Mouse (Mus musculus) heart, postnatal 0 days (tissue): ENCODE results near the gene Foxp1. TPM values are rescaled to one million over a fixed set of nuclear protein-coding genes. Genes with fewer than 3 reads are reported as not detected.

Experiments
- ATAC-seq: fragments of 200-750 bp; cut with Nextera tagmentation; 2 replicates; pipeline ENCODE4 v1.8.0; 2017; ENCODE audit warnings: low read depth, moderate number of reproducible peaks, moderate library complexity; ENCODE audit not compliant: insufficient read depth
- DNase-seq: peaks from one replicate; pipeline ENCODE4 v3.0.0-alpha.2; 2016; ENCODE audit warnings: low spot score
- H3K27ac ChIP-seq: fragments of 300-500 bp; sonication (generic); 2 replicates; pipeline ENCODE4 v1.5.1; 2014; ENCODE audit warnings: low read depth, mild to moderate bottlenecking
- H3K27me3 ChIP-seq: fragments of 300-500 bp; sonication (generic); 2 replicates; pipeline ENCODE4 v1.6.1; 2014; ENCODE audit warnings: low read length, mixed read lengths; ENCODE audit not compliant: control insufficient read depth, insufficient read depth
- H3K36me3 ChIP-seq: fragments of 300-500 bp; sonication (generic); replicated peaks from 2 replicates; pipeline ENCODE4 v1.6.1; 2014; ENCODE audit warnings: low read length, mixed read lengths; ENCODE audit not compliant: control insufficient read depth, insufficient read depth
- H3K4me1 ChIP-seq: fragments of 300-500 bp; sonication (generic); 2 replicates; pipeline ENCODE4 v1.6.1; 2014; ENCODE audit warnings: antibody characterized with exemption; ENCODE audit not compliant: control insufficient read depth, insufficient read depth
- H3K4me2 ChIP-seq: fragments of 300-500 bp; sonication (generic); 2 replicates; pipeline ENCODE4 v1.6.1; 2014; ENCODE audit warnings: low read depth, mild to moderate bottlenecking, low read length, moderate library complexity
- H3K4me3 ChIP-seq: fragments of 300-500 bp; sonication (generic); 2 replicates; pipeline ENCODE4 v1.5.1; 2014; ENCODE audit warnings: low read depth, low read length
- H3K9ac ChIP-seq: fragments of 300-500 bp; sonication (generic); replicated peaks from 2 replicates; pipeline ENCODE4 v1.6.1; 2014; ENCODE audit warnings: low read depth, low read length, mixed read lengths
- H3K9me3 ChIP-seq: fragments of 300-500 bp; sonication (generic); replicated peaks from 2 replicates; pipeline ENCODE4 v1.6.1; 2016; ENCODE audit warnings: low read length; ENCODE audit not compliant: control insufficient read depth
- CTCF ChIP-seq: IDR thresholded peaks from 2 replicates; pipeline ENCODE4 v1.5.1; 2016; ENCODE audit warnings: antibody characterized with exemption, control low read depth, low read depth
- EP300 ChIP-seq: IDR thresholded peaks from 2 replicates; pipeline ENCODE4 v1.6.1; 2016; ENCODE audit warnings: antibody characterized with exemption, low read depth
- WGBS: fragments of 180-500 bp; shearing (Covaris S2); extraction: QIAGEN DNeasy Blood & Tissue Kit; methylation state at CpG from one replicate; pipeline ENCODE4 v1.1.7; 2014; 5-methylcytosine and 5-hydroxymethylcytosine counted together
- polyA plus RNA-seq: library from polyadenylated mRNA; unstranded; fragments of >200 nt; fragmentation: Nextera tagmentation; extraction: Ambion mirVana; gene quantifications from 2 replicates; pipeline ENCODE4 v1.2.1, GENCODE M21; 2015
- total RNA-seq: library from RNA; depleted of rRNA; stranded (reverse); fragments of >200 nt; gene quantifications from 2 replicates; pipeline ENCODE4 v1.2.3, GENCODE M21; 2014; ENCODE audit warnings: low replicate concordance

Gene Foxp1
- total and polyA plus RNA-seq, 2 experiments from 2014 or later, result 40.7 to 88.1 TPM

- no peak overlapping the region for H3K27ac ChIP-seq
- no peak overlapping the region for H3K4me3 ChIP-seq
- no peak overlapping the region for H3K4me2 ChIP-seq
- 0 out of 2 replicates have a peak, but pooled peaks cover 4% of the 10 kb centered on the region for H3K36me3 ChIP-seq
- ATAC-seq (no peak), DNase-seq (no peak)
- 77% methylated on average over 4 of the region's 4 CpGs for WGBS
- H3K27me3 ChIP-seq, result no peaks in the 10 kb centered on the region
- H3K9me3 ChIP-seq, result peaks cover 4% of the 10 kb centered on the region; the same call in 1 of the 2 replicates
- peaks cover 6% of the 10 kb centered on the region; the same call in 1 of the 2 replicates for H3K4me1 ChIP-seq
- no peak for TF ChIP-seq EP300
- no peak for TF ChIP-seq CTCF
- H3K9ac ChIP-seq, result no peak overlapping the region
These were observed 75.1 kb downstream of the Foxp1 start for GRCm38 (mm10) chr6:99447447-99447846.

GRCm38 (mm10) chr6:99446801-99447415 is 75.6 kb downstream of the Foxp1 start:
- H3K9ac ChIP-seq, result no peak overlapping the region
- DNase-seq (no peak), ATAC-seq (no peak)
- 82% methylated on average over 12 of the region's 12 CpGs for WGBS
- H3K36me3 ChIP-seq, result 0 out of 2 replicates have a peak, but pooled peaks cover 4% of the 10 kb centered on the region
- peaks cover 4% of the 10 kb centered on the region; the same call in 1 of the 2 replicates for H3K9me3 ChIP-seq
- H3K27me3 ChIP-seq, result no peaks in the 10 kb centered on the region
- TF ChIP-seq EP300, result no peak
- no peak for TF ChIP-seq CTCF
- H3K4me1 ChIP-seq, result peaks cover 3% of the 10 kb centered on the region; the same call in 1 of the 2 replicates
- no peak overlapping the region for H3K27ac ChIP-seq
- no peak overlapping the region for H3K4me2 ChIP-seq
- no peak overlapping the region for H3K4me3 ChIP-seq

- TF ChIP-seq EP300, result no peak
- TF ChIP-seq CTCF, result no peak
- peak; percentile 25; the same call in 1 of the 2 replicates for ATAC-seq
- H3K4me2 ChIP-seq, result no peak overlapping the region
- H3K9me3 ChIP-seq, result peaks cover 4% of the 10 kb centered on the region; the same call in 1 of the 2 replicates
- H3K27me3 ChIP-seq, result no peaks in the 10 kb centered on the region
- 47% methylated on average over 5 of the region's 5 CpGs for WGBS
- H3K36me3 ChIP-seq, result 0 out of 2 replicates have a peak, but pooled peaks cover 4% of the 10 kb centered on the region
- H3K4me1 ChIP-seq, result peaks cover 24% of the 10 kb centered on the region
- H3K4me3 ChIP-seq, result no peak overlapping the region
- no peak overlapping the region; the same call in 1 of the 2 replicates for H3K27ac ChIP-seq
- H3K9ac ChIP-seq, result no peak overlapping the region
- peak; percentile 36 for DNase-seq
These were observed 79.1 kb downstream of the Foxp1 start for GRCm38 (mm10) chr6:99443460-99443859.

GRCm38 (mm10) chr6:99441100-99441499 is 81.4 kb downstream of the Foxp1 start:
- Histone ChIP-seq H3K4me2 (no peak overlapping the region), H3K9ac (no peak overlapping the region), H3K36me3 (0 out of 2 replicates have a peak, but pooled peaks cover 4% of the 10 kb centered on the region), H3K27me3 (no peaks in the 10 kb centered on the region), H3K4me3 (no peak overlapping the region), H3K4me1 (peaks cover 24% of the 10 kb centered on the region), H3K9me3 (no peaks in the 10 kb centered on the region), H3K27ac (no peak overlapping the region)
- WGBS, result 77% methylated on average over 7 of the region's 7 CpGs
- ATAC-seq (no peak), DNase-seq (no peak)
- TF ChIP-seq EP300, result no peak
- no peak for TF ChIP-seq CTCF

DNA sequence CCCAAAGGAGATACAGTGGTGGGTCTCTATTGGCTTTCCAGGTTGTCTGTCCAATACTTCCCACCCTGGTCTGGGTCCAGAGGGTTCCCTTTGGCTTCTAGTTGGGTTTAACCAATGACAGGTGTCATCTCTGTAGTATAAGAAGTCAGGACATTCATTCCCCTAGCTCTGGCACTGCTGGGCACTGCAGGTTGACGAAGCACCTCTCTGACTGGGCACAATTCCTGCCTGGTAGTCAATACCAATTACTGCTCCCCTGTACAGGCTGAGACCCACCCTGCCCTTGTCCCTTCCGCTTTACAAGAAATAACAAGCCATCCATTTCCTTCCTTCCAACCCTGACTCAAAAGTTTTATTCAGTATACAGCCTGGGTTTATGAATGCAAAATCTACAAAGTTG is 81.9 kb downstream of the Foxp1 start:
- peak overlapping the region; percentile 78 for H3K27ac ChIP-seq
- H3K4me1 ChIP-seq, result peaks cover 24% of the 10 kb centered on the region
- H3K36me3 ChIP-seq, result 0 out of 2 replicates have a peak, but pooled peaks cover 4% of the 10 kb centered on the region
- 78% methylated on average over 2 of the region's 2 CpGs for WGBS
- no peaks in the 10 kb centered on the region for H3K27me3 ChIP-seq
- no peak for DNase-seq
- H3K4me2 ChIP-seq, result no peak overlapping the region
- no peak overlapping the region for H3K9ac ChIP-seq
- H3K4me3 ChIP-seq, result no peak overlapping the region
- no peaks in the 10 kb centered on the region for H3K9me3 ChIP-seq
- TF ChIP-seq EP300, result no peak
- no peak for TF ChIP-seq CTCF
- ATAC-seq, result no peak
